ENCODE assay signal across 8 mouse cellular contexts in genomic region chr16:50432062-50432878, GRCm38 (mm10). TPM values are rescaled to one million over a fixed set of nuclear protein-coding genes. Genes with fewer than 3 reads are reported as not detected.
A peak's percentile ranks its signal among the peaks of the same experiment; 100 is the strongest.
DNase-seq lines count a peak whose midpoint lies in the region; ATAC-seq lines count a peak whose summit lies in the region.

Gene Bbx (minus strand): TSS chr16:50432390.

- ATAC-seq in megakaryocyte progenitor cell, adult 5-6 weeks (replicated peaks; ENCODE audit: poor library complexity), result peak; percentile 85

- peak; percentile 96 for DNase-seq in adipocyte (ENCODE audit: low spot score)
- peak; percentile 92 for DNase-seq in embryo, embryonic 10 days (ENCODE audit: low spot score)
- DNase-seq in gastrocnemius, postnatal 10 days, result peak; percentile 92
- peak; percentile 96 for DNase-seq in induced T-regulatory cell, adult 2 months (ENCODE audit: low read depth)
- peak; percentile 96 to 100 for DNase-seq in left cerebral cortex, adult 9 months (ENCODE audit: low spot score in 2 of 2)
- DNase-seq in right cerebral cortex, postnatal 14 days, result peak; percentile 91
- peak; percentile 96 to 98 for DNase-seq in urinary bladder, postnatal 36 days (ENCODE audit: low spot score in 2 of 2)

RNA-seq across cellular contexts. Expression of gene Bbx, which starts in this region (rescaled TPM):
- 10 to 100 TPM; 12.3 to 15.6 TPM for total RNA-seq in gastrocnemius, postnatal 10 days (2021)
- total RNA-seq in megakaryocyte progenitor cell, adult 5-6 weeks (2015), result 22.9 and 27.6 TPM in 2 replicates
- total RNA-seq in megakaryocyte progenitor cell, adult 5-6 weeks (2017), result 20.9 and 33.1 TPM in 2 replicates

Comparison
In these comparisons a context has a peak if more than half of its experiments do, and no peak if none do; other contexts are left out.
1. Peak in every context shown above with its lines: DNase-seq and ATAC-seq.